Mouse (Mus musculus) liver, embryonic 16.5 days (tissue): Measurements from ENCODE around the gene Nectin2. TPM values are rescaled to one million over a fixed set of nuclear protein-coding genes. Genes with fewer than 3 reads are reported as not detected.
A peak's percentile ranks its signal among the peaks of the same experiment; 100 is the strongest.

Source experiments
- ATAC-seq: fragments of 200-750 bp; cut with Nextera tagmentation; 2 replicates; pipeline ENCODE4 v1.8.0; 2017; ENCODE audit warnings: low read depth, mild to moderate bottlenecking, moderate number of reproducible peaks, moderate library complexity
- H3K27ac ChIP-seq: fragments of 300-500 bp; sonication (generic); 2 replicates; pipeline ENCODE4 v1.5.1; 2014; ENCODE audit warnings: mild to moderate bottlenecking, low read length
- H3K27me3 ChIP-seq: fragments of 300-500 bp; sonication (generic); 2 replicates; pipeline ENCODE4 v1.6.1; 2014; ENCODE audit warnings: low read depth, low read length, mixed read lengths; ENCODE audit not compliant: control insufficient read depth, insufficient read depth
- H3K36me3 ChIP-seq: fragments of 300-500 bp; sonication (generic); 2 replicates; pipeline ENCODE4 v1.6.1; 2014; ENCODE audit warnings: mild to moderate bottlenecking; ENCODE audit not compliant: control insufficient read depth, insufficient read depth
- H3K4me1 ChIP-seq: fragments of 300-500 bp; sonication (generic); 2 replicates; pipeline ENCODE4 v1.6.1; 2014; ENCODE audit warnings: low read depth, low read length, mixed read lengths; ENCODE audit not compliant: control insufficient read depth
- H3K4me2 ChIP-seq: fragments of 300-500 bp; sonication (generic); 2 replicates; pipeline ENCODE4 v1.6.1; 2014; ENCODE audit warnings: low read depth, low read length, mixed read lengths
- H3K4me3 ChIP-seq: fragments of 300-500 bp; sonication (generic); 2 replicates; pipeline ENCODE4 v1.5.1; 2014; ENCODE audit warnings: low read depth, mild to moderate bottlenecking, low read length
- H3K9ac ChIP-seq: fragments of 300-500 bp; sonication (generic); 2 replicates; pipeline ENCODE4 v1.6.1; 2014; ENCODE audit warnings: low read depth, low read length
- H3K9me3 ChIP-seq: fragments of 300-500 bp; sonication (generic); replicated peaks from 2 replicates; pipeline ENCODE4 v1.6.1; 2016; ENCODE audit warnings: low read length; ENCODE audit not compliant: control insufficient read depth
- WGBS: fragments of 180-500 bp; shearing (Covaris S2); extraction: QIAGEN DNeasy Blood & Tissue Kit; methylation state at CpG from one replicate; pipeline ENCODE4 v1.1.7; 2014; ENCODE audit not compliant: insufficient replicate concordance; 5-methylcytosine and 5-hydroxymethylcytosine counted together
- polyA plus RNA-seq: library from polyadenylated mRNA; unstranded; fragments of >200 nt; fragmentation: Nextera tagmentation; extraction: Ambion mirVana; gene quantifications from 2 replicates; pipeline ENCODE4 v1.2.1, GENCODE M21; 2015

Gene Nectin2
- polyA plus RNA-seq, 1 experiment from 2014 or later = 15.8 TPM

DNA sequence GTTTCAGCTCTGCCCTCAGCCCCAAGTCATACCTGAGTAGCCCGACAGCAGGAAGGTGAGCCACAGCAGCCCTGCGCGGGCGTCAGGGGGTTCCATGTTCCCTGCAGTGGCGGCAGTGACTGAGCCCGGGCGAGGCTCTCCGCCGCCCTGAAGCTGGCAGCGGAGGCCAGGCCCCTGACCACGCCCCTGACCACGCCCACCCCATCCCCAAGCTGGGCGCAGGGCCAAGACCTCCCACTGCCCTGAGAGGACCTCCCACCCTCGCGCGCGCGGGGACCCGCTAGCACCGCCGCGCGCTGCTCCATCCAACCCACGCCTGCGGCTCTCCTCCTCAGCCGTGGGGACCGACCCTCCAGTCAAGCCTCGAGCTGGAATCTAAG is 20.1 kb upstream of the Nectin2 start:
- under 1% methylated on average over 28 of the region's 28 CpGs for WGBS
- no peak overlapping the region for H3K27ac ChIP-seq
- ATAC-seq = peak; percentile 73

DNA sequence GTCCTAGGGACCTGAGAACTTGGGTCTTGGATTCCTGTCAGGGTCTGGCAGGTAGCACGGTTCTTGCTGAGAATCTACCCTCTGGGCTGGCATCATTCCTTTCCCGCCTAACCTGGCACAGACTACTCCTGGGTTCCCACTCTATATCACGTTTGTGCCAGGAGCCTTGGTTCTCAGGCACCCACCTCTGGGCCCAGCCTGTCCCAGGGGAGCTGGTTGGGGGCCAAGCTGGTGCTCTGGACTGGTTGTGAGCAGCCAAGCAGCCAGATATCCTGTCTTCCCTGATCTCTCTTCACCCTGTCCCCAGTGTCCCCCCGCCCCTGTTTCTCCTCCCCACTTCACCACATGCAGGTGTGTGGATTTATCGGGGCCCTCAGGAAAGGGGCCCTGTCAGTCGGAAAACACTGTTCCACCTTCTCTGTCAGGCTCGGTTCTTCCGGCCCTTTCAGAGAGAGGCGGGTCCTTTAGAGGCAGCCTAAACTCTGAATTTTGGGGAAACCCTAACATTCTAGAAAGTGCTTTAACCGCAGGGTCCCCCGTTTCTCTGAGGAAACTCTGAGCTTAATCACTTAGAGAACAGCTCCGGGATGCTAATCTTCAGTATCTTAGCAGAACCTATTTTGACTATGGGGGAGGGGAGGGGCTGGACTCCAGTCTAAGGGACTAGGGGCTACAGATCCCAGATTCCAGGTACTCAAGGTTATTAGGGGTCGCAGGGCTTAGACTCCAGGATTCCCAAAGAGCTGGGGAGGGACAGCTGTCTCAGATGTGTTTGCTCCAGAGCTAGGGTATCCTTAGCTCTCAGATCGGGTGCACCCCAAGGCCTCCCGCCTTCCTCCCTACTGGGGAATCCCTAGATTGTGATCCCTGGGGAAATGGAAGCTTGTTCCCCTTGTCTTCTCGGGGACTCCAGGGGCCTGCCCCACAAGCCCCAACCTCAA is 19.4 kb upstream of the Nectin2 start:
- H3K4me3 ChIP-seq = peak overlapping the region; percentile 46
- H3K4me2 ChIP-seq = peak overlapping the region; percentile 62
- H3K9me3 ChIP-seq = no peaks in the 10 kb centered on the region
- H3K27me3 ChIP-seq = peaks cover 28% of the 10 kb centered on the region
- H3K36me3 ChIP-seq = no peaks in the 10 kb centered on the region
- ATAC-seq = no peak
- peaks cover 6% of the 10 kb centered on the region for H3K4me1 ChIP-seq
- H3K27ac ChIP-seq = no peak overlapping the region
- H3K9ac ChIP-seq = peak overlapping the region; percentile 36
- 12% methylated on average over 16 of the region's 16 CpGs for WGBS

More for the DNA sequence above, 20.1 kb upstream of the Nectin2 start:
- Histone ChIP-seq H3K9ac (peak overlapping the region; percentile 36), H3K4me2 (peak overlapping the region; percentile 62), H3K9me3 (no peaks in the 10 kb centered on the region), H3K4me1 (peaks cover 6% of the 10 kb centered on the region), H3K4me3 (peak overlapping the region; percentile 46), H3K36me3 (no peaks in the 10 kb centered on the region), H3K27me3 (peaks cover 28% of the 10 kb centered on the region)

- WGBS = 28% methylated on average over 4 of the region's 4 CpGs
- H3K4me3 ChIP-seq = no peak overlapping the region
- no peaks in the 10 kb centered on the region for H3K9me3 ChIP-seq
- H3K9ac ChIP-seq = no peak overlapping the region
- peaks cover 6% of the 10 kb centered on the region for H3K4me1 ChIP-seq
- no peak overlapping the region for H3K4me2 ChIP-seq
- H3K27me3 ChIP-seq = peaks cover 28% of the 10 kb centered on the region
- H3K27ac ChIP-seq = no peak overlapping the region
- no peaks in the 10 kb centered on the region for H3K36me3 ChIP-seq
- no peak for ATAC-seq
These were observed 18.7 kb upstream of the Nectin2 start for GRCm38 (mm10) chr7:19769001-19769400.

- Histone ChIP-seq H3K27ac (no peak overlapping the region), H3K4me2 (no peak overlapping the region), H3K27me3 (peaks cover 28% of the 10 kb centered on the region), H3K36me3 (no peaks in the 10 kb centered on the region), H3K4me1 (peaks cover 6% of the 10 kb centered on the region), H3K4me3 (no peak overlapping the region), H3K9me3 (no peaks in the 10 kb centered on the region), H3K9ac (no peak overlapping the region)
- ATAC-seq = no peak
- 67% methylated on average over 14 of the region's 14 CpGs for WGBS
These were observed 18.0 kb upstream of the Nectin2 start for GRCm38 (mm10) chr7:19768251-19768650.

DNA sequence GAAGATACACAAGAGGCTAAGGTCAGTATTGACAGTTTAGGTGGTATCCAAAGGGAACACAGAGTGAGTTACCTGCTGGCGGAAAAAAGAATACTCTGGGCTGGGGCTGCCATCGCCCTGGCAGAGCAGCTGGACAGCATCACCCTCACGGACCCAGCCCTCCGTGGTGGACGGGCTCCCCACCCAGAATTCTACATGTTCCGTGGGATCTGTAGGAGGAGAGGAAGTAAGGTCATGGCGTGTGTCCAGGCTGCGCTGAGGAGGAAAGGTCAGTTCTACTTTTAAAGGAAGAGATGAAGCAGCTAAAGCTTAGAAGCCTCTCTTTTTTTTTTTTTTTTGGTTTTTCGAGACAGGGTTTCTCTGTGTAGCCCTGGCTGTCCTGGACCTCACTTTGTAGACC is 14.3 kb upstream of the Nectin2 start:
- Histone ChIP-seq H3K9me3 (no peaks in the 10 kb centered on the region), H3K4me3 (no peak overlapping the region), H3K36me3 (no peaks in the 10 kb centered on the region), H3K27ac (no peak overlapping the region), H3K4me2 (no peak overlapping the region), H3K27me3 (peaks cover 6% of the 10 kb centered on the region), H3K9ac (no peak overlapping the region), H3K4me1 (no peaks in the 10 kb centered on the region)
- 73% methylated on average over 8 of the region's 9 CpGs for WGBS
- ATAC-seq = no peak

DNA sequence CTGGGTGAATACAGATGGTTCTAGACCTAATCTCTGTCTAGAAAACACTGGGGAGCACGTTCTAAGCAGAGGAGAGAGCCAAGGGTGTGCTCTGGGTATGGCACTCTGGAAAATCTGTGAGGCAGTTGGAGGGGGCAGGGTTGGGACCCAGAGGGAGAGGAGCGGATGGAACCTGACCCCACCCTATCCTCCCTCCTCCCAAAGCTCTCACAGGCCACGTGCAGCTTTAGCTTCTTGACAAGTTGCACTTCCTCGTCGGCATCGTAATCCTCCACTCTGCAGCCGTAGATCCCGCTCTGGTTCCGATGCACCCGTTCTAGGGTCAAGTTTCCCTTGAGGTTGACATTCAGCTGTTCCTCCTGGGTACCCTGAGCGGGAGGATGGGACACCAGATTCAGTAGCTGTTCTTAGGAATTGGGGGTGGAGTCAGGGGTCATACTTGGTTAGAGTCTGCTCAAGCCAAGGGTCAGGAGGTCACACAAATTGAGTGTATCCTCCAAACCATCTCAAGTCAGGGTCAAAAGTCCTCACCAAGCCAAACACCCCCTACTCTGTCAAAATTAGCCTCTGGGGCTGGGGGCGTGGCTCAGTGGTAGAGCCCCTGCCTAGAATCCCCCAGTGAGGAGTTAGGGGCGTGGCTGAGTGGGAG is 13.7 kb upstream of the Nectin2 start:
- 63% methylated on average over 13 of the region's 13 CpGs for WGBS
- ATAC-seq = no peak

GRCm38 (mm10) chr7:19762283-19762682 is 12.0 kb upstream of the Nectin2 start:
- WGBS = 74% methylated on average over 11 of the region's 11 CpGs

More for the DNA sequence above, 13.7 kb upstream of the Nectin2 start:
- H3K4me1 ChIP-seq = no peaks in the 10 kb centered on the region
- no peak overlapping the region for H3K4me3 ChIP-seq
- no peak overlapping the region for H3K4me2 ChIP-seq
- no peaks in the 10 kb centered on the region for H3K36me3 ChIP-seq
- no peak overlapping the region for H3K9ac ChIP-seq
- no peak overlapping the region for H3K27ac ChIP-seq
- peaks cover 1% of the 10 kb centered on the region; the same call in 1 of the 2 replicates for H3K27me3 ChIP-seq
- H3K9me3 ChIP-seq = no peaks in the 10 kb centered on the region

GRCm38 (mm10) chr7:19760021-19760420 is 9.7 kb upstream of the Nectin2 start:
- Histone ChIP-seq H3K9me3 (no peaks in the 10 kb centered on the region), H3K27me3 (no peaks in the 10 kb centered on the region), H3K27ac (no peak overlapping the region), H3K4me1 (no peaks in the 10 kb centered on the region), H3K4me2 (no peak overlapping the region), H3K36me3 (no peaks in the 10 kb centered on the region), H3K4me3 (no peak overlapping the region), H3K9ac (no peak overlapping the region)
- 65% methylated on average over 13 of the region's 13 CpGs for WGBS
- no peak for ATAC-seq

More at GRCm38 (mm10) chr7:19762283-19762682, 12.0 kb upstream of the Nectin2 start:
- no peaks in the 10 kb centered on the region for H3K4me1 ChIP-seq
- no peak overlapping the region for H3K4me3 ChIP-seq
- H3K4me2 ChIP-seq = no peak overlapping the region
- no peaks in the 10 kb centered on the region for H3K9me3 ChIP-seq
- no peaks in the 10 kb centered on the region for H3K27me3 ChIP-seq
- no peak overlapping the region for H3K9ac ChIP-seq
- H3K36me3 ChIP-seq = no peaks in the 10 kb centered on the region
- no peak overlapping the region for H3K27ac ChIP-seq
- no peak for ATAC-seq

DNA sequence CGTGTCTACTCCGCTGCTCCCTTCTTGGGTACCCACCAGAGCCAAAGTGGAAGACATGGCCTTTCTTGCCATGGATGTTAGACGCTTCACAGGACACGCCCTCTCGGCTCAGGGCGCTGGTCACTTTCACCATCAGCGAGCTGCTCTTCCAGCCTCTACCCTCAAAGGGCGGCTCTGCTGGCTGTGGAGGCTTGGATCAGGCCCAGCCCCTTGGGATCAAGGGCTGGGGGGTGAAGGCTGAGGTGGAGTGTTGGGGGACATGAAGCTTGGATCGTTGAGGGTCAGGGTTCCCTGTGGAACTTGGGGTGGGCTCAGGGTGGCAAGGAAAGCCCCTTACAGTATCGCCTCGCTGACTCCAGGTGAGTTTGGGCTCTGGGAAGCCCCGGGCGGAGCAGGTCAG is 8.3 kb upstream of the Nectin2 start:
- no peak overlapping the region for H3K27ac ChIP-seq
- H3K27me3 ChIP-seq = no peaks in the 10 kb centered on the region
- no peak overlapping the region for H3K9ac ChIP-seq
- no peaks in the 10 kb centered on the region for H3K4me1 ChIP-seq
- no peak for ATAC-seq
- no peaks in the 10 kb centered on the region for H3K9me3 ChIP-seq
- no peak overlapping the region for H3K4me3 ChIP-seq
- H3K4me2 ChIP-seq = no peak overlapping the region
- no peaks in the 10 kb centered on the region for H3K36me3 ChIP-seq
- 75% methylated on average over 13 of the region's 13 CpGs for WGBS
